Mouse (Mus musculus) C2C12 (cell line): ENCODE measurements around the gene Tns2. TPM values are rescaled to one million over a fixed set of nuclear protein-coding genes. Genes with fewer than 3 reads are reported as not detected.

ENCODE experiments used
- H3K27me3 ChIP-seq: one replicate; pipeline ENCODE4 v1.6.1; 2011; ENCODE audit not compliant: control insufficient read depth, insufficient read depth, insufficient read length
- H3K36me3 ChIP-seq: one replicate; pipeline ENCODE4 v1.6.1; 2011; ENCODE audit not compliant: control insufficient read depth, insufficient read depth
- H3K4me3 ChIP-seq: one replicate; pipeline ENCODE4 v1.5.1; 2011; ENCODE audit warnings: mild to moderate bottlenecking, control low read depth; ENCODE audit not compliant: poor library complexity, insufficient read depth, severe bottlenecking
- H3K79me2 ChIP-seq: one replicate; pipeline ENCODE4 v1.6.1; 2011; ENCODE audit not compliant: control insufficient read depth, insufficient read depth
- H3K79me3 ChIP-seq: one replicate; pipeline ENCODE4 v1.6.1; 2011; ENCODE audit warnings: low read depth, control low read depth
- H3ac ChIP-seq: one replicate; pipeline ENCODE3; 2011; ENCODE audit warnings: low read depth; ENCODE audit not compliant: control insufficient read depth, insufficient read length
- CEBPB ChIP-seq: IDR thresholded peaks from one replicate; pipeline ENCODE4 v1.6.1; 2011; ENCODE audit warnings: low read depth, mild to moderate bottlenecking, control low read depth, moderate library complexity
- CTCF ChIP-seq: IDR thresholded peaks from one replicate; pipeline ENCODE4 v1.5.1; 2011; ENCODE audit not compliant: control insufficient read depth, insufficient read depth, insufficient read length
- FOSL1 ChIP-seq: IDR thresholded peaks from one replicate; pipeline ENCODE4 v1.8.0; 2011; ENCODE audit warnings: mild to moderate bottlenecking, low read length; ENCODE audit not compliant: poor library complexity, insufficient read depth, severe bottlenecking
- MAX ChIP-seq: IDR thresholded peaks from one replicate; pipeline ENCODE4 v1.6.1; 2011; ENCODE audit warnings: mild to moderate bottlenecking, control low read depth
- MYOD1 ChIP-seq: IDR thresholded peaks from one replicate; pipeline ENCODE4 v1.6.1; 2011; ENCODE audit warnings: low read depth; ENCODE audit not compliant: control insufficient read depth, insufficient read length
- MYOG ChIP-seq: IDR thresholded peaks from one replicate; pipeline ENCODE4 v1.6.1; 2011; ENCODE audit not compliant: control insufficient read depth, insufficient read length; ENCODE audit errors: extremely low read depth
- USF1 ChIP-seq: IDR thresholded peaks from one replicate; pipeline ENCODE4 v1.6.1; 2011; ENCODE audit warnings: low read depth, mild to moderate bottlenecking, control low read depth, moderate library complexity
- polyA plus RNA-seq: library from polyadenylated mRNA; unstranded; fragments of >200 nt; fragmentation: generic; extraction: Trizol; gene quantifications from one replicate; pipeline ENCODE4 v1.2.1, GENCODE M21; 2012; ENCODE audit warnings: missing spikeins

The Tns2 gene
- polyA plus RNA-seq, 1 experiment: 67.8 TPM

- H3K27me3 ChIP-seq: no peaks in the 10 kb centered on the region
- peaks cover 21% of the 10 kb centered on the region for H3K79me2 ChIP-seq
- H3K4me3 ChIP-seq: no peak overlapping the region
- peaks cover 20% of the 10 kb centered on the region for H3K79me3 ChIP-seq
- no peak overlapping the region for H3ac ChIP-seq
- peaks cover 9% of the 10 kb centered on the region for H3K36me3 ChIP-seq
- TF ChIP-seq MAX: no peak
- no peak for TF ChIP-seq FOSL1
- TF ChIP-seq MYOD1: no peak
- TF ChIP-seq USF1: no peak
- TF ChIP-seq CEBPB: no peak
- TF ChIP-seq CTCF: no peak
- no peak for TF ChIP-seq MYOG
Measured at GRCm38 (mm10) chr15:102070476-102071467, 29.4 kb upstream of the Tns2 start.

DNA sequence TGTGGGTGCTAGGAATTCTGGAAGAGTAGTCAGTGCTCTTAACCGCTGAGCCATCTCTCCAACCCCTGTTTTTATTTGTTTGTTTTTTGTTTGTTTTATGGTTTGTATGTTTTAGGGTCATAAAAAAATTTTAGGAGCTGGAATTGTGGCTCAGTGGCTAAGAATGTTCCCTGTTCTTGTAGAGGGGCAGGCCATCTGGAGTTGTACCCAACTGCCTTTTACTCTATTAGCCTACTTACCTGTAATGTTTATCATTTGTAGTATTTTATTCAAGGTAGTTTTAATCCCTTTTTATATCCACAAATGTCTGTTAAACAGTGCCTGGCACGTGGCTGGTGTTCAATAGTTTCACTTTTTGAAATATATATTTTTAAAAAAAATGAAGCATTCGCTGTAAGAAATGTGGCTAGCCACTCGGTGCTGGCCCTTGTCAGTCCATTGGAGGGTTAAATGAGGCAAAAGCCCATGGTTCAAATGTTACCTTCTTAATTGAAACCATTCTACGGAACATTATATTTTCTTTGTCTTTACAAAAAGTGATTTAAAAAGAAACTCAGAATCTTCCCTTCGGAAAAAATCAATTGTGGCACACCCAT lies 27.2 kb upstream of the Tns2 start:
- Histone ChIP-seq H3K4me3 (peak overlapping the region; percentile 33), H3K79me2 (peaks cover 44% of the 10 kb centered on the region), H3K79me3 (peaks cover 42% of the 10 kb centered on the region), H3ac (no peak overlapping the region), H3K27me3 (no peaks in the 10 kb centered on the region), H3K36me3 (peaks cover 31% of the 10 kb centered on the region)
- TF ChIP-seq MYOD1 (no peak), USF1 (no peak), MYOG (no peak), FOSL1 (no peak)

GRCm38 (mm10) chr15:102073559-102074069 lies 26.6 kb upstream of the Tns2 start, which contains the start of gene Eif4b:
TSS of gene Eif4b (plus strand) at chr15:102073773.
- Histone ChIP-seq H3K79me3 (peaks cover 48% of the 10 kb centered on the region), H3K4me3 (peak within 1 kb of the TSS; percentile 99), H3K36me3 (peaks cover 36% of the 10 kb centered on the region), H3K79me2 (peaks cover 50% of the 10 kb centered on the region), H3ac (peak within 1 kb of the TSS; percentile 86), H3K27me3 (no peaks in the 10 kb centered on the region)
- TF ChIP-seq MYOG: no peak
- TF ChIP-seq USF1: peak; percentile 94
- no peak for TF ChIP-seq FOSL1
- no peak for TF ChIP-seq CEBPB
- no peak for TF ChIP-seq MYOD1
- peak; percentile 90 for TF ChIP-seq MAX
- TF ChIP-seq CTCF: no peak

DNA sequence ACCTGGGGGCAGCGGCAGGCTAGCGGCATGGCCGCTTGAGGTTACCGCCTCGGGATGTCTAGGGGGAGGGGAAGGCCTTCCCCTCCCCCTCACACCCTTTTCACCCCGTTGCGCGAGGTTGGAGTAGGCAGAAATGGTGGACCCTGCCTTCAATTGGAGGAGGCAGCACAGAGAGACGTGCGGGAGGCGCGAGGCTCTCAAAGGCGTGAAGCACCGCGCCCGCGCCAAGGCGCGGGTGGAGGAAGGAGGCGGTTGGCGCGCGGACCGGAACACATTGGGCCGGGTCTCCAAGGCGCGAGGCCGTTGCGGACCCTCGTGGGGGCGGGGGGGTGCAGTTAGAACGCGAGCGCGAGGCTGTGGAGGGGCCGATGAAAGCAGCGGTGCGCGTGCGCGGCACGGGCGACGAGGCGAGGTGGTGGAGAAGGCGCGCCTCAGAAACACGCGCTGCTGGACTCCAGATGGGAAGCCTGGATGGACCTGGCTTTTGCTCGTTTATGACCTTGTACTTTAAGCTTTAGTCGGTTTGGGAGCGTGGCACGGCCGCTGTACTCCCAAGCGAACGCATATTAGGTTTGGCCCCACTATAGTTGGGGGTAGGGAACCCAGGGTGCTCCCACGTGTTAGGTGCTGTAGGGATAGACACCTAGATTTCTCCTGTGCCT lies 26.0 kb upstream of the Tns2 start:
- Histone ChIP-seq H3ac (peak overlapping the region; percentile 86), H3K79me2 (peaks cover 56% of the 10 kb centered on the region), H3K36me3 (peaks cover 41% of the 10 kb centered on the region), H3K27me3 (no peaks in the 10 kb centered on the region), H3K79me3 (peaks cover 54% of the 10 kb centered on the region), H3K4me3 (peak overlapping the region; percentile 99)
- no peak for TF ChIP-seq CEBPB
- no peak for TF ChIP-seq USF1
- no peak for TF ChIP-seq MYOD1
- peak; percentile 86 for TF ChIP-seq MAX

- Histone ChIP-seq H3K79me2 (peaks cover 64% of the 10 kb centered on the region), H3K79me3 (peaks cover 62% of the 10 kb centered on the region), H3K36me3 (peaks cover 49% of the 10 kb centered on the region), H3K27me3 (no peaks in the 10 kb centered on the region), H3K4me3 (peak overlapping the region; percentile 99), H3ac (peak overlapping the region; percentile 86)
- TF ChIP-seq MYOG (no peak), FOSL1 (no peak), CTCF (no peak), MAX (no peak), USF1 (no peak), MYOD1 (no peak), CEBPB (no peak)
Measured at GRCm38 (mm10) chr15:102074876-102075585, 25.2 kb upstream of the Tns2 start.
